Mouse (Mus musculus) adrenal gland, postnatal 36 days (tissue): ENCODE measurements around the gene Sarm1. TPM values are rescaled to one million over a fixed set of nuclear protein-coding genes. Genes with fewer than 3 reads are reported as not detected.
"Not testable (repeated sequence)": the region's sequence is repeated elsewhere in the genome, so short reads cannot be mapped to it uniquely, and the experiment has no call there.

Source experiments
- DNase-seq, 2 experiments: peaks; one replicate each; pipeline ENCODE4 v3.0.0; 2021; ENCODE audit warnings: mixed read lengths in 1 of 2
- long read RNA-seq, 2 experiments: library from polyadenylated mRNA; stranded (forward); transcript quantifications; one replicate each; pipeline ENCODE4 v2.0.0; 2021; ENCODE audit warnings: borderline sequencing depth in 2 of 2
- total RNA-seq, 2 experiments: library from RNA; stranded (reverse); gene quantifications; 2 replicates each; pipeline ENCODE4 v1.2.3; 2021

Gene Sarm1
- 1 to 10 TPM; 4.5 to 5.9 TPM for total RNA-seq
- long read RNA-seq, experiment 1, partial matches to known transcripts: 0 of 1 reads
- long read RNA-seq, experiment 1, other reads (novel, unspliced or antisense): 1 of 1 reads
- long read RNA-seq, experiment 2, partial matches to known transcripts: 1 of 3 reads
- long read RNA-seq, experiment 2, other reads (novel, unspliced or antisense): 2 of 3 reads

GRCm38 (mm10) chr11:78497544-78498522 is at the start of gene Sarm1:
Sarm1 (minus strand) TSS chr11:78497754.
- peak; percentile 95 to 98 for DNase-seq

GRCm38 (mm10) chr11:78545181-78545580 is 47.6 kb upstream of the Sarm1 start:
- DNase-seq: no peak

- DNase-seq: no peak
Observed at GRCm38 (mm10) chr11:78544449-78545111, 47.0 kb upstream of the Sarm1 start.

DNA sequence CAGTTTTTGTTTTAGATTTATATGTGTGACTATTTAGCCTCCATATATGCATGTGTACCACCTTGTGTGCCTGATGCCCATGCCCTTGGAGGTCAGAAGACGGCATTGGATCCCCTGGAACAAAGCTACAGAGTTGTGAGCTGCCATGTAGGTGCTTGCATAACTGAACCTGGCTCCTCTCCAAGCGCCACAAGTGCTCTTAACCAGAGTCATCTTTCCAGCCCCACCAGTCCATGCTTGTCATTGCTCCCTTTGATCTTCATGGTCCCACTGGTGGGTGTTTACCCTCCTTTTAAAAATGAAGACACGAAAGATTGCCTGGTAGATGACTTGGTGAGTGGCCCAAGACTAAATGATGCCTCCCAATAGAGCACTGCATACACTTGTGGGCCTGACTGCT is 42.8 kb upstream of the Sarm1 start:
- DNase-seq: peak; percentile 44 to 48

DNA sequence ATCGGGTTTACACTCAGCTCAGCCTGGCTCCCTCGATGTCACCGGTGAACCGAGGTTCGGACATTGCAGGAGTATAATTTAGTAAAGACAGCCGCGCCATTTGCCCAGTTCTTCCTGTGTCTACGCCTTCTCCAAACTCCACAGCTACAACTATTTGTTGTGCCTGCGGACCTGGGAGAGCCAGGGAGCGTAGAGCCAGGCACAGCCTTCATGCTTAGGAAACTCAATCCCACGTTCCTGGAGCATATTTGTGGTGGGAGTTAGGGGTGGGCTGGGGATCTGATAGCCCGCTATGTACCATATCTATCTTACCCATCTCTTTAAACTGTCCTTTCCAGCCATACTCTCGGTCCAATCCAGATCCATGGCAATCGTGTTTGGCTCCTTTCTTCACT is 39.1 kb upstream of the Sarm1 start:
- no peak for DNase-seq

DNA sequence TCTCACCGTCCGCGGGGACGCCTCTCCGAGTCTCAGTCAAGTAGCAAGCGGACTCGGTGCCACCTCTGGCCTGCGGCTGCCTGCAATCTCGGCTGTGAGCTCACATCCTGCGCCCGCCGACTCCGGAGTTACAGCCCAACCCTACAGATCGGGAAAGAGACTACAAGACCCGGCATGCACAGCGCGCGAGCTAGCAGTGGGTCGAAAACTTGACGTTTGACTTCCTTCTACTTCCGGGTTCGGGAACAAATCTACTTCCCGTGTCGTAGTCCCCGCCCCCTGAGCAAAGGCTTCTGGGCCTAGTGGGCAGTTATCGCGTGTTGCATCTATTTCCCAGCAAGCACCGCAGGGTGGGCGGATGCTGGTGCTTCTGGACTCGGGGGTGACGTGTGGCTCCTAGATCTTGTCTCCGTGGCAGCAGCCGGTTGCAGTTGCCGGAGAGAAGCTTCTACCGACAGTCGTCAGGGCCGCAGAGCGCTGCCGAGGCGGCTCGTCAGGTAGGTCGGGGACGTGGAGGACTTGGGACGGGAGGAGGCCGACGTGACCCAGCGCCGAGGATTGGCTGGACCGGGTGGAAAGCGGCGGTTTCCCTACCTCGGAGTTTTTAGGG is 38.6 kb upstream of the Sarm1 start, which contains the start of the genes Tnfaip1 and Ift20:
Gene Tnfaip1, minus strand, starts transcription at position 253 of the 610 bp plus-strand sequence.
Gene Ift20, plus strand, starts transcription at position 282 of the 610 bp plus-strand sequence.
- DNase-seq: peak; percentile 98

GRCm38 (mm10) chr11:78535376-78536079 is 38.0 kb upstream of the Sarm1 start:
- peak; percentile 40 to 42 for DNase-seq

DNA sequence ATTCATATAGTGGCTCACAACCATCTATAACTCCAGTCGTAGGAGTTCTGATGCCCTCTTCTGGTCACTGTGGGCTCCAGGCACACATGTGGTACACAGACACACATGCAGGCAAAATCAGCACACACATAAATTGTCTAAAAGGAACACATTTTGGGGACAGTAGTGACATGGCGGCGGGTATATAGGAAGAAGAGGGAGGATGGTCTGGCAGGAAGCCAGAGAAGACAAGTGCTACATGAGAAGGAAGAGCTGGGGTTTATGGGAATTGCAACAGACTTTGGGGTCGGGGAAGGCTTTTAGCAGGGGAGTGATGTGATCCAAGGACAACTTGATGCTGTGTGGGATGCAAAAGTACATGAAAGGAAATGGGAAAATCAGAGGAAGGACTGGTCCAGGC is 37.0 kb upstream of the Sarm1 start:
- no peak for DNase-seq

DNA sequence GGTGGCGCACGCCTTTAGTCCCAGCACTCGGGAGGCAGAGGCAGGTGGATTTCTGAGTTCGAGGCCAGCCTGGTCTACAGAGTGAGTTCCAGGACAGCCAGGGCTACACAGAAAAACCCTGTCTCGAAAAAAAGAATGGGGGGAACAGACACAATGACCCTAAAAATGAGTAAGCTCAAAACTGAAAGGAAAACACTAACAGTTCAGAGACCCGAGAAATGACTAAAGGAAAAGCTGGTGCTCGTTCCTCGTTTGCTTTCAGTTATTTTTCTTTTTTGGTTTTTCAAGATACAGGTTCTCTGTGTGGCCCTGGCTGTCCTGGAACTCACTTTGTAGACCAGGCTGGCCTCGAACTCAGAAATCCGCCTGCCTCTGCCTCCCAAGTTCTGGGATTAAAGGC is 34.0 kb upstream of the Sarm1 start:
- DNase-seq: not testable (repeated sequence)

- DNase-seq: peak; percentile 39 to 69
Observed at GRCm38 (mm10) chr11:78531046-78531445, 33.5 kb upstream of the Sarm1 start.

- DNase-seq: no peak
Observed at GRCm38 (mm10) chr11:78530001-78530400, 32.4 kb upstream of the Sarm1 start.

DNA sequence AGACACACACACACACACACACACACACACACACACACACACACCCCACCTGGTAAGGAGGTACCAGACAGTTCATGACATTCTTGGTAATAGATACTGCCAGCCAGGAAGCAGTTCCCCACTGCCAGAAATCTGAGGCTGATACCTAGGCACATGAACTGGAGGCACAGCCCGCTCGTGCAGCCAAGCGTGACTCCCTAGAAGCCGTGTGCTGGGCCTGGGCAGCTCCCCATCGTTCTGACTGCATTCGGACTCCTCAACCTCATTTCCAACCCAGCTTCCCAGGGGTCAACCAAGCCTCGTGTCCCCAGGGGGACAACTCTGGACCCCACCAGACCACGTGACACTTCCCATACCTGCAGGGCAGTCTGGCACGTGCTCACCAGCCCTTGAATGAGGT is 31.2 kb upstream of the Sarm1 start:
- DNase-seq: no peak

DNA sequence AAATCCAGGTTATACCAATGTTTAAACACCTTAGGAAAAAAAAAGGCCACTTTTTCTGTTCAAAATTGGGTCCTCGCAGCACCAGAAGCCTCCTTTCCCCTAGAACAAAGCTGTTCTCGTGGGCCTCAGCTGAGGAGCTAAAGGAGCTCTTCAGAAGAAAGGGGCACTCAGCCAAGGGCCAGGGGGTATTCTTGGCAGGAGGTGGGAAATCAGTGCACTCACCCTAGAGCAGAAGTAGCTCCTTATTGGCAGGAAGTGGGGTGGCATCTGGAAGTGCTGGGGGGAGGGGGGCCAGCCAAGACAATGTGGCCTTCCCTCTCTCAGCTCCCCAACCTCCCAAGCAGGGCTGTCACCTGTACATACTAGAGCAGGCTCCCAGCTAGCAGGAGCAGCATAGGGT is 27.3 kb upstream of the Sarm1 start:
- DNase-seq: no peak

- no peak for DNase-seq
Observed at GRCm38 (mm10) chr11:78523241-78523955, 25.8 kb upstream of the Sarm1 start.

DNA sequence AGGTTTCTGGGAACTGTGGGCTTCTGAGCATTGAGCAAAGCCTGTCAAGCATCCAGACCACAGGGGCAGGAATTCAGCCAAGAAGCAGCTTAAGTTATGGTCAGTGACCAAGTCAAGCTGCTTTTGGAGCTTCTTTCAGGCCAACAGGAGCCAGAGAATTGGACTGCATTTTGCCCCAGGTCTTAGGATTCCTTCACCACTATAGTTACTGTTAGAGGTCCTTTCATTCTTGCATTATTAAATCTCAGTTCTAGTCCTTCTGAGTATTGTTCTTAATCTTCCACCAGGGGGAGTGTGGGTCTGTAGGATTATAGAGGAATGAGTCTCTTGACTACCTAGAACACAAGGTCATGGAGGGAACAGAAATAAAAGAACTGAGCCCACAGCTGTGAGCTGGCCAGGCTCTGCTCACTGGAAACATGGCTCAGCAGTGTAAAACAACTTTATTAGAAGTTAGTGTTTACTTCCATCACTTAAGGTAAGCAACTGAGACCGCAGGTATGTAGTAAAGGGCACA is 25.0 kb upstream of the Sarm1 start:
- peak; percentile 25 to 44 for DNase-seq

GRCm38 (mm10) chr11:78521880-78522279 is 24.3 kb upstream of the Sarm1 start:
- no peak for DNase-seq

DNA sequence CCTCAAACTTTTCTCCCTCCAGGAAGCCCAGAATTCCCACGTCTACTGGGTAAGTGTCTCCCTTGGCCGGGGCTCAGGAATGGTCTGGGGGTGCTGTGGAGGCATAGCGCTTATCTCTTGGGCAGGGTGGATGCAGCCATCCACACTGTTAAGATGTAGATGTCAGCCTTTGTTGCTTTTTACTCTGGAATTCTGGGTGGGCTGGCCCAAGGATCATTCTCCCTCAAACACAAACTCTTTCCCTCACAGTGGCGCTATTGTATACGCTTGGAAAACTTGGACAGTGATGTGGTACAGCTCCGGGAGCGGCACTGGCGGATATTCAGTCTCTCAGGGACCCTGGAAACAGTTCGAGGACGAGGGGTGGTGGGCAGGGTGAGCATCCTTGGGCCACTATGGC is 21.4 kb upstream of the Sarm1 start:
- no peak for DNase-seq

- no peak for DNase-seq
Observed at GRCm38 (mm10) chr11:78515549-78516325, 18.2 kb upstream of the Sarm1 start.

- no peak for DNase-seq
Observed at GRCm38 (mm10) chr11:78513106-78513790, 15.7 kb upstream of the Sarm1 start.
